Mouse (Mus musculus) testis, adult 2 months (tissue): Measurements from ENCODE around the gene Srgap2. TPM values are rescaled to one million over a fixed set of nuclear protein-coding genes. Genes with fewer than 3 reads are reported as not detected.

ENCODE experiments used
- H3K27ac ChIP-seq: fragments of 200-500 bp; 2 replicates; pipeline ENCODE4 v1.5.1; 2012; ENCODE audit warnings: low read depth, low read length; ENCODE audit not compliant: control insufficient read depth, insufficient read depth
- H3K27me3 ChIP-seq: fragments of 200-500 bp; 2 replicates; pipeline ENCODE4 v1.6.1; 2012; ENCODE audit warnings: mild to moderate bottlenecking, low read length, moderate library complexity; ENCODE audit not compliant: control insufficient read depth, insufficient read depth
- H3K36me3 ChIP-seq: fragments of 200-500 bp; 2 replicates; pipeline ENCODE4 v1.6.1; 2012; ENCODE audit warnings: mild to moderate bottlenecking, low read length; ENCODE audit not compliant: control insufficient read depth, insufficient read depth
- H3K4me1 ChIP-seq: fragments of 200-500 bp; 2 replicates; pipeline ENCODE4 v1.6.1; 2012; ENCODE audit warnings: low read length; ENCODE audit not compliant: control insufficient read depth, insufficient read depth
- H3K4me3 ChIP-seq: fragments of 200-500 bp; 2 replicates; pipeline ENCODE4 v1.5.1; 2012; ENCODE audit warnings: low read depth, mild to moderate bottlenecking, low read length, moderate library complexity, mixed read lengths; ENCODE audit not compliant: control insufficient read depth
- CTCF ChIP-seq: fragments of 200-500 bp; IDR thresholded peaks from 2 replicates; pipeline ENCODE4 v1.5.1; 2012; ENCODE audit warnings: low read depth, mild to moderate bottlenecking, inconsistent platforms, low read length, moderate library complexity; ENCODE audit not compliant: control insufficient read depth, insufficient read depth, insufficient replicate concordance
- POLR2A ChIP-seq: fragments of 200-500 bp; IDR thresholded peaks from 2 replicates; pipeline ENCODE4 v1.6.1; 2012; ENCODE audit warnings: low read depth, mild to moderate bottlenecking, inconsistent platforms, low read length, moderate library complexity; ENCODE audit not compliant: control insufficient read depth
- polyA plus RNA-seq: library from polyadenylated mRNA; depleted of rRNA; stranded (reverse); fragments of >200 nt; gene quantifications from 2 replicates; pipeline ENCODE4 v1.2.3, GENCODE M21; 2012

The Srgap2 gene
- polyA plus RNA-seq, 1 experiment = 12.6 TPM

GRCm38 (mm10) chr1:131363887-131364286, 163.3 kb downstream of the Srgap2 start:
- no peaks in the 10 kb centered on the region for H3K36me3 ChIP-seq
- no peak overlapping the region for H3K27ac ChIP-seq
- no peaks in the 10 kb centered on the region for H3K27me3 ChIP-seq
- TF ChIP-seq POLR2A (no peak), CTCF (no peak)
- no peaks in the 10 kb centered on the region for H3K4me1 ChIP-seq
- no peak overlapping the region for H3K4me3 ChIP-seq

- Histone ChIP-seq H3K27me3 (no peaks in the 10 kb centered on the region), H3K36me3 (no peaks in the 10 kb centered on the region), H3K4me1 (no peaks in the 10 kb centered on the region), H3K27ac (no peak overlapping the region), H3K4me3 (no peak overlapping the region)
- TF ChIP-seq CTCF = no peak
- no peak for TF ChIP-seq POLR2A
Observed at GRCm38 (mm10) chr1:131362089-131362488, 165.1 kb downstream of the Srgap2 start.

GRCm38 (mm10) chr1:131360800-131361199, 166.4 kb downstream of the Srgap2 start:
- Histone ChIP-seq H3K36me3 (no peaks in the 10 kb centered on the region), H3K27ac (no peak overlapping the region), H3K27me3 (no peaks in the 10 kb centered on the region), H3K4me3 (no peak overlapping the region), H3K4me1 (no peaks in the 10 kb centered on the region)
- no peak for TF ChIP-seq POLR2A
- no peak for TF ChIP-seq CTCF

GRCm38 (mm10) chr1:131359609-131360008, 167.5 kb downstream of the Srgap2 start:
- Histone ChIP-seq H3K4me3 (no peak overlapping the region), H3K36me3 (no peaks in the 10 kb centered on the region), H3K27ac (no peak overlapping the region), H3K27me3 (no peaks in the 10 kb centered on the region), H3K4me1 (no peaks in the 10 kb centered on the region)
- TF ChIP-seq POLR2A (no peak), CTCF (no peak)

GRCm38 (mm10) chr1:131357213-131357612, 169.9 kb downstream of the Srgap2 start:
- H3K4me3 ChIP-seq = no peak overlapping the region
- H3K27me3 ChIP-seq = no peaks in the 10 kb centered on the region
- H3K4me1 ChIP-seq = no peaks in the 10 kb centered on the region
- no peak for TF ChIP-seq POLR2A
- no peak for TF ChIP-seq CTCF
- peaks cover 1% of the 10 kb centered on the region for H3K36me3 ChIP-seq
- H3K27ac ChIP-seq = no peak overlapping the region

GRCm38 (mm10) chr1:131351436-131351835, 175.7 kb downstream of the Srgap2 start:
- no peak overlapping the region for H3K27ac ChIP-seq

GRCm38 (mm10) chr1:131349993-131350510, 177.1 kb downstream of the Srgap2 start:
- TF ChIP-seq CTCF = no peak
- no peak for TF ChIP-seq POLR2A

More at GRCm38 (mm10) chr1:131351436-131351835, 175.7 kb downstream of the Srgap2 start:
- Histone ChIP-seq H3K4me3 (no peak overlapping the region), H3K36me3 (peaks cover 1% of the 10 kb centered on the region), H3K27me3 (no peaks in the 10 kb centered on the region), H3K4me1 (no peaks in the 10 kb centered on the region)
- no peak for TF ChIP-seq POLR2A

GRCm38 (mm10) chr1:131347708-131348107, 179.4 kb downstream of the Srgap2 start:
- H3K27me3 ChIP-seq = no peaks in the 10 kb centered on the region
- H3K4me3 ChIP-seq = no peak overlapping the region
- no peaks in the 10 kb centered on the region for H3K4me1 ChIP-seq
- H3K27ac ChIP-seq = no peak overlapping the region
- TF ChIP-seq CTCF (no peak), POLR2A (no peak)
- H3K36me3 ChIP-seq = no peaks in the 10 kb centered on the region; the same call in 1 of the 2 replicates

More at GRCm38 (mm10) chr1:131349993-131350510, 177.1 kb downstream of the Srgap2 start:
- no peak overlapping the region for H3K4me3 ChIP-seq
- no peaks in the 10 kb centered on the region for H3K27me3 ChIP-seq
- H3K36me3 ChIP-seq = peaks cover 1% of the 10 kb centered on the region
- H3K4me1 ChIP-seq = no peaks in the 10 kb centered on the region
- no peak overlapping the region for H3K27ac ChIP-seq
